Mouse (Mus musculus) frontal cortex, postnatal 36 days (tissue): ENCODE measurements at regions not wholly inside any gene's neighbourhood (a gene's known extent, or its start where the extent isn't known, plus 50 kb on each side); places are given as distances from the start of the nearest gene placed in this dataset.

Experiments
- DNase-seq, 2 experiments: peaks; one replicate each; pipeline ENCODE4 v3.0.0; 2022; ENCODE audit warnings: low spot score in 2 of 2

DNA sequence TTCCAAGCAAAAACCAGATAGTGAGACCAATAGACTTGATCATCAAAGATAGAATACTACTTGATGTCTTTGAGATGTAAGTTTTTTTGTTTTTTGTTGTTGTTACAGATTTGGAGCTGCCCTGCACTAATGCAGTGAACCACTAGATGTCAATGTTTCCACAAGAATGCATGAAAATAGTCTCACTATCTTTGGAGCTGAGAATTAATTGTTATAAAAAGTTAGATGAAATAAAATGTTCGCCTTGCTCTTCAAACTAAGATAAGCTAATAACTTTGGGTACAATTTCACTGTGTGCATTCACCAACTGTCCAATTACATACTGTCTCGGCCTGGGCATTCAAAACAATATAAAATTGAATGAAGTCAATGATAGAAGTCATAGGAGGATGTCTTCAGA lies 223.2 kb upstream of the Agtr1b start:
- DNase-seq, result peak; percentile 14 to 72

DNA sequence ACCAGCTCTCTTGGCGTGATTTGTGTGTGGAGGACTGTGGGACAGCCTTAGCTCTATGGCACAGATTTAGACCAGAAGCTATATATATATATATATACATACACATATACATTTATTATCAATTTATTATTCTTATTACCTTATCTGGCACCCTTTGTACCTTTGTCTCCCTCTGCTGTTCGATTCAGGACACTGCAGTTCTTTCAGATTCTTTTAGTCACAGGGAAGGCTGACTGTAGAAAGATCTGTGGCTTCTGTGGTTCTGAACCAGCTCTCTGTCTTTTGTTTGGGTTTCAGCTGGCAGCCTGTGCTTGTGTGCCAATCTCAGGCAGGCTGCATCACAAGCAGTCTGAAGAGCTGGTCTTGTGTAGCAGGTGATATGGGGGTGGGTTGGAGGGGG lies 184.6 kb upstream of the Agtr1b start:
- no peak for DNase-seq

DNA sequence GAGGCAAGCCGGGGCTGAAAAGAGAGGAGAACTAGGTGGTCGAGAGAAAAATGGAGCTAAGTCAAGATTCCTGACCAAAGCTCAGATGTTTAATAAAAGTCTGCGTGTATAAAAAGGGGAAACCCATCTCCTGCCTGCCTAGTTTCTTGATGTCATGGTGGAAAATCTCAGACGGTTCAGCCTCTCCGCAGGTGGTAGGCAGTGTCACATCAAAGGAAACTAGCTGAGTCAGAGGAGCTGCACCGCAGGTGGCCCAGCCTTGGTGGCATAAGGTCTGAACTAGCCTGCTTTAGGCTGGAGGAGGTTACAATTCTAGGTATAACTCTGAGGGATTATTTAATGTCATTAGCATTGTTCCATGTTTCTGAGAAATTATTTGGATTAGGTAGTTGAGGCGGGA lies 177.0 kb upstream of the Agtr1b start:
- DNase-seq, result no peak

DNA sequence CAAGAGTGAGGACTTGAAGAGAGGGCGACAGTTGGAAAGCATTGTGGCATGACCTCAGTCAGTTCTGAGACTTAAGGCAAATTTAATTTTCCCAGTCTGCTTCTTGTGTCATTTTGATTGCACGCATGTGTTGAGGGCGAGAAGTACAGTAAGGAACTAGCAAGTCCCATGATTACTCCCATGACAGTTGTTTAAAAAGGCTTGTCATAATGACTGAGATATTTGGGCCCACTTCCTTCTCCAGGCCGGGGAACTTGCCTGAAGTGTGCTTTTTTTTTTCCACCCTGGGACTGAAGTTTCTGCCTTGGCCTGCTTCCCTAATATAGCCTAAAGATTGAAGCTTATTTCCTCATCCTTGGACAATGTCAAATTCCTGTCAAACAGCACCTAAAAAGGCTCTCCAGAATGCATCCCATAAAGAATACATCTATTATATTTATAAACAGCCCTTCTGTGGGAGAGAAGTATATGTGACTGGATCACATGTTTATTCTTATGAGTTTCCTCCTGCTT lies 171.6 kb upstream of the Agtr1b start:
- DNase-seq, result no peak

DNA sequence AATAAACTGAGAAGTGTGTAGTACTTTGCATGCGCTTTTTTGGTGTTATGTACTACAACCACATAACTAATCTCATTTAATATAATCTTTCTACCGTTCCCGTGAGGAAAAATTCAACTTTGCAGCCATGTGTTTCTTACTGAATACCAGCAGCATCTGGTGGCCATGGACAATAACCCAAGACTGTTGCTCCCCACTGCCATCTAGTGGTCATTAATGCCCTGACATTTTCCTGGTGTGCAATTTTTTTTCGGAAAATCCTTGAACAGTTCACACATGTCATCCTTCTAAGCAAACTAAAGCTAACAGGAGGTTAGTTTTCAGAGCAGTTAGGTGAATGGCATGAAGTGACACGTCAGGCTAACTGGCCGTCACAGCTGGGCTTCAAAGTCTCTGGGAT lies 153.8 kb upstream of the Agtr1b start:
- peak in 1 of 2 experiments; percentile 6 for DNase-seq

DNA sequence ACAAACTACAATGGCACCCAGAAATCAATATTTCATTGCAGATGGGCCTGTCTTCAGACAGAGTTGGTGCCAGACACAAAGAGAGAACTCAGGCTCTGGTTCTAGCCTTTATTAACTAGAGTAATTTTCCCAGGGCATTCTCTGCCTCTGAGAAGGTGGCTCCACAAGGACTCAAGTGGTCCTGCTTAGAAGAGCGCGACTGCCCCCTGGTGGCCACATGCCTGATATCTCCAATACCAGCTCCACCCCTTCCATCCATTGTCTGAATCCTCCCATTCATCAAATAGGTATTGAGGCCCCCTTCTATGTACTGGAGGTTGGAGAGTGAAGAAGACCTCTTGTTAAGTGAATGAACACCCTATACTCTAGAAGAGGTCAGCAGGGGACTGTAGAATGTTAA lies 142.2 kb upstream of the Agtr1b start:
- DNase-seq, result peak; percentile 55 to 81

DNA sequence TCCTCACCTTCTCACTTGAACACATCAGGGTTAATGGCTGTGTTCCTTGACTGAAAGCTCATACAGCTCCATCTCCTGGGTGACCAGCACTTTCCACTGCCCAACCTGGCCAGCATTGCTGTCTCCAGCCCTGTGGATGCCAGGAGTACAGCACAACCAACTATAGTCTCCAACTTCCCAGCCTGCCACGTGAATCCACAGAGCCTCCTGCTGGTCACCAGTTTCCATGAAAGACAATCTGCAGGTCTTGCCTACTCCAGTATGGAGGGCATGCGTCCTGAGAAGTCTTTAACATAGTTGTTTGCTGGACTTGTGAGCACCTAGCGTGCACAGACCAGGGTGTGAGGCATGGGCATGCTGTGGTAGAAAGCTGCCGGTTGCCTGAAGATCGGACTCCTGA lies 138.6 kb upstream of the Agtr1b start:
- no peak for DNase-seq
